Comparison of ENCODE assay signal across 9 mouse cellular contexts in the genomic region with DNA sequence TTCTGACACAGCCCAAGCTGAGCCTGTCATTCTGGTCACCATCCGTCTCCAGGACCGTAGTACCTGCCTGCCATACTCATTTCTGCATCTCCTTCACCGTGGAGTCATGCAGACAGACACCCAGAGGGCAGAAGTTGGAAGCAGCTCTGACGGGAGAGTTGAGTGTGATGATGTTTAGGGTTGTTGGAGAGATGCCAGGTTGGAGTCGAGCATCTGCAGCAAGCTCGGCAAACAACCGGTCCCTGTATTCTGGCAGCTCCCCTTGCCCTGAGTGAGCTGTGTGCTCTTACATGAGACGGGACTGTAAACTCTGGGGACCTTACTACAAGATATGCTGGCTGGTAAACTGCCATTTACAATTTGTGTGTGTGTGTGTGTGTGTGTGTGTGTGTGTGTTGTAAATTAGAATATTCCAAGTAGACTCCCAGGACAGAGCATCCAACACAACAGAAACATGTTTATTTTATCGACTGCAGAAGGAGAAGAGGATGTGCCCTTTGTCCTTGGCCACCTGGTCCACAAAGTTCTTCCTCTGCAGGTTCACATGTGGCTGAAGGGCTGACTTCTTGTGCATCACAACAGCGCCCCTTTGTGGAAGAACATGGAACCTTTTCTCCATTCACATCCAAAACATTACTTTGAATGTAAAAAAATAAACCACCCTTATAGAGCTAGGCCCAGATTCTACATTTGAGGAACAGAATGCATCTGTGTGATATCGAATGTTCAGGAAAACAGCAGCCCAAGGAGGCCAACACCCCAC. TPM values are rescaled to one million over a fixed set of nuclear protein-coding genes. Genes with fewer than 3 reads are reported as not detected.
A peak's percentile ranks its signal among the peaks of the same experiment; 100 is the strongest.
DNase-seq lines count a peak whose midpoint lies in the region; ATAC-seq and TF ChIP-seq lines count a peak whose summit lies in the region.
"Had no signal": no experiment of that assay in that cellular context is flagged by ENCODE, and none has a peak within 500 bp of the region (broad histone marks: within the 10 kb centered on the region; RNA-seq: fewer than 3 reads in every experiment).

No protein-coding gene starts in this region.

- no peaks in the 10 kb centered on the region for H3K9me3 ChIP-seq in liver, embryonic 12.5 days (replicated peaks)

- peak; percentile 66 for TF ChIP-seq CTCF in liver, adult 2 months (IDR thresholded peaks at IDR 0.05; ENCODE audit: low read depth, low read length)

- no peak for TF ChIP-seq POLR2A in liver, adult 2 months (IDR thresholded peaks at IDR 0.05; ENCODE audit: extremely low read depth, insufficient read depth, low read length)

- H3K4me1 ChIP-seq in liver, adult 2 months (ENCODE audit: control insufficient read depth, insufficient read depth, low read length): peaks cover 6% of the 10 kb centered on the region; the same call in 1 of the 2 replicates
- H3K4me1 ChIP-seq in liver, embryonic 12.5 days: peaks cover 21% of the 10 kb centered on the region

- 26% methylated on average over 11 of the region's 11 CpGs for WGBS in liver, adult 2 months
- WGBS in liver, embryonic 12.5 days (ENCODE audit: insufficient replicate concordance): 60% methylated on average over 11 of the region's 11 CpGs

- H3K27me3 ChIP-seq in liver, adult 2 months (ENCODE audit: control insufficient read depth, insufficient read depth, low read length): no peaks in the 10 kb centered on the region
- no peaks in the 10 kb centered on the region for H3K27me3 ChIP-seq in liver, embryonic 12.5 days (replicated peaks)

- no peaks in the 10 kb centered on the region for H3K79me2 ChIP-seq in liver, adult 2 months (ENCODE audit: control insufficient read depth, insufficient read depth, low read length)

- H3K4me3 ChIP-seq in liver, adult 2 months (ENCODE audit: insufficient read depth, low read depth, low read length): no peak overlapping the region
- H3K4me3 ChIP-seq in liver, embryonic 12.5 days: no peak overlapping the region
- H3K4me3 ChIP-seq: myocyte had no signal

- H3K27ac ChIP-seq in liver, adult 2 months (replicated peaks; ENCODE audit: insufficient read depth, low read depth, low read length): no peak overlapping the region
- H3K27ac ChIP-seq in liver, embryonic 12.5 days: no peak overlapping the region

- ATAC-seq in liver, embryonic 12.5 days: no peak
- ATAC-seq in frontal cortex, adult (ENCODE audit: low TSS enrichment): no peak

- no peaks in the 10 kb centered on the region for H3K36me3 ChIP-seq in liver, adult 2 months (ENCODE audit: control insufficient read depth, insufficient read depth, low read length)
- no peaks in the 10 kb centered on the region for H3K36me3 ChIP-seq in liver, embryonic 12.5 days

- H3K9ac ChIP-seq in liver, adult 2 months (ENCODE audit: low read depth, low read length): no peak overlapping the region
- no peak overlapping the region for H3K9ac ChIP-seq in liver, embryonic 12.5 days

- H3K4me2 ChIP-seq in liver, embryonic 12.5 days: no peak overlapping the region

- peak; percentile 31 to 49 for DNase-seq in cerebellum, adult 18-20 months
- DNase-seq in cerebellum, adult 8-10 months: no peak
- peak; percentile 95 for DNase-seq in liver, adult 2 months (ENCODE audit: extremely low read depth, low read depth, low spot score)
- DNase-seq in WW6 (ENCODE audit: low read depth, low spot score): peak; percentile 33
- peak; percentile 67 for DNase-seq in kidney, postnatal 10 days
- peak; percentile 52 for DNase-seq in right cerebral cortex, postnatal 14 days

RNA-seq across cellular contexts. Expression of a gene that starts 2.6 kb away (rescaled TPM):
- total RNA-seq in liver, adult 2 months (2014; rRNA removed): 6.1 and 7.5 TPM in 2 replicates
- 7.4 and 11.6 TPM in 2 replicates for polyA plus RNA-seq in liver, adult 2 months (2012; rRNA removed)
- polyA plus RNA-seq in liver, embryonic 12.5 days (2016; fragmentation: Nextera tagmentation; extraction: Ambion mirVana): 3.5 and 3.7 TPM in 2 replicates

RNA-seq across cellular contexts. Expression of a gene that starts 2.9 kb away (rescaled TPM):
- 5.4 and 7.9 TPM in 2 replicates for total RNA-seq in liver, adult 2 months (2014; rRNA removed)
- polyA plus RNA-seq in liver, adult 2 months (2012; rRNA removed): 8.2 and 8.6 TPM in 2 replicates
- 16.7 and 17.0 TPM in 2 replicates for polyA plus RNA-seq in liver, embryonic 12.5 days (2016; fragmentation: Nextera tagmentation; extraction: Ambion mirVana)

RNA-seq across cellular contexts. Expression of a gene that starts 27.5 kb away (rescaled TPM):
- total RNA-seq in liver, adult 2 months (2014; rRNA removed): 8.0 TPM in 2 replicates
- polyA plus RNA-seq in liver, adult 2 months (2012; rRNA removed): 8.2 and 10.9 TPM in 2 replicates
- polyA plus RNA-seq in liver, embryonic 12.5 days (2016; fragmentation: Nextera tagmentation; extraction: Ambion mirVana): 22.4 and 25.2 TPM in 2 replicates

RNA-seq across cellular contexts. Expression of a gene that starts 35.4 kb away (rescaled TPM):
- total RNA-seq in liver, adult 2 months (2014; rRNA removed): 39.8 and 44.3 TPM in 2 replicates
- 39.5 and 45.3 TPM in 2 replicates for polyA plus RNA-seq in liver, adult 2 months (2012; rRNA removed)
- polyA plus RNA-seq in liver, embryonic 12.5 days (2016; fragmentation: Nextera tagmentation; extraction: Ambion mirVana): 120 and 121 TPM in 2 replicates

RNA-seq across cellular contexts. Expression of a gene that starts 41.5 kb away (rescaled TPM):
- total RNA-seq in liver, adult 2 months (2014; rRNA removed): not detected in 2 replicates
- polyA plus RNA-seq in liver, adult 2 months (2012; rRNA removed): not detected in 2 replicates
- polyA plus RNA-seq in liver, embryonic 12.5 days (2016; fragmentation: Nextera tagmentation; extraction: Ambion mirVana): not detected in 2 replicates
